Mouse (Mus musculus): ENCODE measurements around the gene Plcxd3.

DNA sequence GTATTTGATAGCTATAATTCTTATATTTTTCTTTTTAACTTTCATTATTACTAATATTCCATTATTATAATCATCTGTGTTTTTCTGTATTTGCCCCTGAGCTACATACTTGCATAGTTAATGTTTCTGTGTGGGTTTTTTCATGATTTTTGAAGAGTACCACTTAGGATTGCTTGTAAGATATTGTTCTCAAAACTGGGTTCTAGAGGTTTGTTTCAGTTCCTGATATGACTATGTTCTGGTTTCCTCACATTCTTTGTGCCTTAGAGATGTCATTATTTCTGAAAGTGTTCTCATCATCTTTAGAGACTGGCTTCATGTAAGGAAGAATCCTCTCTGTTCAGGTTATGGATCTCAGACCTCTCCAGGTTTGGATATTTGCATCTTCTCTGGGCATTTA is 12.5 kb downstream of the Plcxd3 start:
- no peak for TF ChIP-seq CTCF (IDR thresholded peaks at IDR 0.05; ENCODE audit: low read depth, low read length)
- no peak for TF ChIP-seq POLR2A (IDR thresholded peaks at IDR 0.05; ENCODE audit: borderline replicate concordance, low read depth, low read length)

Data from bone marrow macrophage, adult 2 months (primary cell).